19 mouse cellular contexts compared by ENCODE assay signal in genomic region chr12:3288440-3288839, GRCm38 (mm10).
"Had no signal": no experiment of that assay in that cellular context is flagged by ENCODE, and none has a peak within 500 bp of the region (broad histone marks: within the 10 kb centered on the region; RNA-seq: fewer than 3 reads in every experiment).

No protein-coding gene starts in this region.

- H3K4me2 ChIP-seq: kidney, embryonic 15.5 days; limb, embryonic 13.5 days; lung, embryonic 14.5 days; midbrain, embryonic 13.5 days had no signal

- DNase-seq: kidney, adult 11 months; kidney, adult 8-10 months; kidney, postnatal 10 days; kidney, postnatal 4 days; lung, embryonic 14.5 days; lung, postnatal 36 days; thymus, adult 2 months; thymus, postnatal 14 days; thymus, postnatal 4 days had no signal

- H3K9me3 ChIP-seq: kidney, embryonic 15.5 days; limb, embryonic 10.5 days; limb, embryonic 13.5 days; megakaryocyte, embryonic 14.5 days had no signal

- ATAC-seq: lung, postnatal 0 days; midbrain, embryonic 13.5 days; midbrain, embryonic 16.5 days had no signal

- H3K27ac ChIP-seq: kidney, embryonic 15.5 days; limb, embryonic 10.5 days; limb, embryonic 13.5 days; midbrain, embryonic 10.5 days; midbrain, embryonic 13.5 days; stomach, postnatal 0 days had no signal

- H3K9ac ChIP-seq: kidney, embryonic 15.5 days; limb, embryonic 13.5 days; lung, embryonic 14.5 days; midbrain, embryonic 13.5 days had no signal

- H3K4me3 ChIP-seq: kidney, embryonic 15.5 days; limb, embryonic 10.5 days; limb, embryonic 13.5 days; megakaryocyte, embryonic 14.5 days; midbrain, embryonic 10.5 days; midbrain, embryonic 13.5 days; myocyte had no signal

- H3K27me3 ChIP-seq: kidney, embryonic 15.5 days; limb, embryonic 13.5 days; megakaryocyte, embryonic 14.5 days; midbrain, embryonic 13.5 days had no signal

- H3K4me1 ChIP-seq: kidney, embryonic 15.5 days; limb, embryonic 10.5 days; limb, embryonic 13.5 days; midbrain, embryonic 10.5 days; midbrain, embryonic 13.5 days had no signal
